Mouse (Mus musculus) ES-E14 (cell line): ENCODE measurements at regions not wholly inside any gene's neighbourhood (a gene's known extent, or its start where the extent isn't known, plus 50 kb on each side); places are given as distances from the start of the nearest gene placed in this dataset.

Experiments used
- DNase-seq: peaks from one replicate; pipeline ENCODE4 v3.0.0-alpha.2; 2013; ENCODE audit warnings: low read depth, low spot score
- H3K27ac ChIP-seq: 2 replicates; pipeline ENCODE4 v1.5.1; 2012; ENCODE audit warnings: low read depth, mild to moderate bottlenecking, low read length, moderate library complexity, mixed read lengths; ENCODE audit not compliant: poor library complexity, insufficient read depth, severe bottlenecking
- H3K36me3 ChIP-seq: 2 replicates; pipeline ENCODE4 v1.6.1; 2012; ENCODE audit warnings: mild to moderate bottlenecking, low read length, moderate library complexity, mixed read lengths; ENCODE audit not compliant: control insufficient read depth, poor library complexity, insufficient read depth, severe bottlenecking
- H3K4me1 ChIP-seq, 2 experiments: fragments of 150-350 bp in 1 of 2; sonication (generic) in 1 of 2; 2 replicates each; pipeline ENCODE4 v1.6.1; 2012; ENCODE audit warnings: low read length in 2 of 2, mild to moderate bottlenecking in 1 of 2, mixed read lengths in 1 of 2; ENCODE audit not compliant: control insufficient read depth in 2 of 2, insufficient read depth in 2 of 2, poor library complexity in 1 of 2
- H3K4me3 ChIP-seq, 2 experiments: fragments of 150-350 bp in 1 of 2; sonication (generic) in 1 of 2; 2 replicates each; pipeline ENCODE4 v1.5.1; 2012; ENCODE audit warnings: low read length in 2 of 2, low read depth in 1 of 2, mild to moderate bottlenecking in 1 of 2, mixed read lengths in 1 of 2; ENCODE audit not compliant: insufficient read depth in 1 of 2, poor library complexity in 1 of 2, severe bottlenecking in 1 of 2
- H3K9ac ChIP-seq: 2 replicates; pipeline ENCODE4 v1.6.1; 2012; ENCODE audit warnings: low read depth, mild to moderate bottlenecking, low read length, mixed read lengths; ENCODE audit not compliant: poor library complexity, insufficient read depth, severe bottlenecking
- H3K9me3 ChIP-seq: fragments of 150-350 bp; sonication (generic); 2 replicates; pipeline ENCODE4 v1.6.1; 2012; ENCODE audit warnings: low read depth, mild to moderate bottlenecking, low read length; ENCODE audit not compliant: control insufficient read depth, insufficient read depth
- CHD2 ChIP-seq: IDR thresholded peaks from 2 replicates; pipeline ENCODE4 v1.6.1; 2014; ENCODE audit warnings: mild to moderate bottlenecking, low read depth, low read length, inconsistent platforms
- HCFC1 ChIP-seq: IDR thresholded peaks from 2 replicates; pipeline ENCODE4 v1.6.1; 2012; ENCODE audit warnings: low read length, inconsistent platforms, borderline replicate concordance; ENCODE audit not compliant: insufficient read depth
- MAFK ChIP-seq: IDR thresholded peaks from 2 replicates; pipeline ENCODE4 v1.6.1; 2014; ENCODE audit warnings: mild to moderate bottlenecking, low read depth, low read length, inconsistent platforms; ENCODE audit not compliant: insufficient read depth
- ZC3H11A ChIP-seq: IDR thresholded peaks from 2 replicates; pipeline ENCODE4 v1.6.1; 2012; ENCODE audit warnings: low read depth, mild to moderate bottlenecking, inconsistent platforms, low read length, borderline replicate concordance
- ZNF384 ChIP-seq: IDR thresholded peaks from 2 replicates; pipeline ENCODE4 v1.6.1; 2012; ENCODE audit warnings: low read depth, low read length, inconsistent platforms
- in situ Hi-C, 2 experiments: fragments of 600-800 bp; cut with MboI; formaldehyde crosslinking; loops; one replicate each; pipeline ENCODE4 v1.15.1; 2025; ENCODE audit warnings: low sequenced_read_pairs in 2 of 2, inconsistent platforms in 1 of 2; ENCODE audit not compliant: unreplicated experiment in 2 of 2

DNA sequence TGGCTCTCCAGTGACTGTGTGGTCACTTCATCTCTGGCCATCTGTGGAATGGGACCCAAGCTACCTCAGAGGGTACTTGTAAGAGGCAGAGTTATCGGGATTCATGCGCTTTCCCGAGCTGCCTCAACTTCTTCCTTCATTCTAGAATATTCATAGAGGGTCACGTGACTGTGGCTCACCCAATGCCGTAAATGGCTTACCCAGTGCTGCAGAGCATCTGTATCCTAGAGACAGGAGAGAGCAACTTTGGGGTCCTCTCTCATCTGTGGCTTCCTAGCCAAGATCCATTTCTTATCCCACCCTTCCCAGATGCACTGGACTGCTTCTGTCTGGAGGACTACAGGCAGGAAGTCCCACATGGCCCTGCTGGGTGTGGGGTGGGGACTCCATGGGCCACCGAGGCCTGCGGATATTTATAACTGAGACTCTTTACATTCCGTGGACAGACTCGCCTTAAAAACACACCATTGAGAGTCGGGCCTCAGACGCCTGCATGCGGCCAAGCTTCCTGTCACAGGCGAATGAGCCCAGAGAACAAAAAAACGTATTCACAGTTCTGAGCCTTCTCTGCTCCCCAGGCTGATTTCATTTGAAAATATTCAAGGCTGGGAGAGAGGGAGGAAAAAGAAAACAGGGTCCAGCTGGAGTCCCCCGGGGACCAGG is 138.3 kb upstream of the Haao start:
- Histone ChIP-seq H3K4me3 (no peak overlapping the region), H3K27ac (no peak overlapping the region), H3K9ac (no peak overlapping the region), H3K4me1 (peaks cover 8 to 12% of the 10 kb centered on the region in 2 experiments; a peak in 2 of 4 replicates), H3K36me3 (no peaks in the 10 kb centered on the region), H3K9me3 (no peaks in the 10 kb centered on the region)
- no peak for TF ChIP-seq CHD2
- TF ChIP-seq MAFK: no peak
- TF ChIP-seq ZC3H11A: no peak
- no peak for TF ChIP-seq HCFC1
- no peak for TF ChIP-seq ZNF384
- in situ Hi-C loops: no loop called here
- no peak for DNase-seq

DNA sequence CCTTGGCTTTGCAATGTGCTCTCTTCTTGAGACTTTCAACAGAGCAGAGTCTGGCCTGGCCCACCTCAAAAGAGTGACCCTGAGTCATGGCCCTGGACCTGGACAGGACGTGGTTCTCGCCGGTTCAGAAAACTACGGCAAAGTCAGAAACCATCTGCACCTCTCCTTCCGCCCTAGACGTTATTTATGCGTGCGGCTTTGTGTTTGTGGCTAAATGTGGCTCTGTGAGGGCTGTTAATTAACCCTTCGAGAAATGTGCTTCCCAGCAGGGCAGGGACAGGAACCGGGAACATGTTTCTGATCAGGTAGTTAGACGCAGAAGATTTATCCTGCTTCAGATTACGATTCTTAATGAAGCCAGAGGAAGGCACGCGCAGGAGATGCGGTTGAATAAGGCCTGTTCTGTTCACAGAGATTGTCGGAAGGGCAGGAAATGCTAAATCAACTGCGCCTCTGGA is 137.6 kb upstream of the Haao start:
- no peak for DNase-seq
- TF ChIP-seq CHD2 (no peak), ZC3H11A (no peak), ZNF384 (no peak), MAFK (no peak), HCFC1 (no peak)
- Histone ChIP-seq H3K9ac (no peak overlapping the region), H3K9me3 (no peaks in the 10 kb centered on the region), H3K27ac (no peak overlapping the region), H3K4me3 (no peak overlapping the region), H3K36me3 (no peaks in the 10 kb centered on the region), H3K4me1 (peaks cover 6 to 7% of the 10 kb centered on the region in 2 experiments; a peak in 2 of 4 replicates)
- in situ Hi-C loops: no loop called here

DNA sequence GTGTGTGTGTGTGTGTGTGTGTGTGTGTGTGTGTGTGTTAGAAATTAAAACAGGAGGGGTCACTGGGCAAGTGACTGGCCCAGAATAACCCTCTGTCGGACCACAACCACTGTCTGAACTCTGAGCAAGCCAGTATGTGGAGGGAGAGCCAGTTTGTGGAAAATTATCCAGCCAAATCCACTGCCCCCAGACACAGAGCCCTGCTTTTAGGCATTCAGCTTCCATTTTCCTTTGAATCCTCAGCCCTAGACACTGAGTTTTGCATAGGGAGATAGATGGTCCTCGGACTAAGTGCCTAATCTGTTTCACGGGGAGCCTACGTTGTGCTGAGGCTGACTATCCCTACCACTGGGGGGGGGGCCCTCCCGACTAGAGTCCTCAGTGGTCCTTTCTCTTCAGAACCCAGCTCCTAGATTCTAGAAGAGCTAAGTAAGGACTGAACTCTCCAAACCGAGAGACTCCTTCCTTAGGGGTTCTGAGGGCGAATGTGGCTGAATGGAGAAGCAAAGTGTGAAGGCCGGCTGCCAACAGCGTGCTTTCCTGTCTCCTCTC is 136.2 kb upstream of the Haao start:
- no peaks in the 10 kb centered on the region for H3K4me1 ChIP-seq
- H3K36me3 ChIP-seq: no peaks in the 10 kb centered on the region
- no peak overlapping the region for H3K9ac ChIP-seq
- in situ Hi-C loops: no loop called here
- H3K4me3 ChIP-seq: no peak overlapping the region
- no peak for TF ChIP-seq CHD2
- no peak for TF ChIP-seq HCFC1
- TF ChIP-seq ZC3H11A: no peak
- no peak for TF ChIP-seq MAFK
- no peak for TF ChIP-seq ZNF384
- no peak overlapping the region for H3K27ac ChIP-seq
- no peaks in the 10 kb centered on the region for H3K9me3 ChIP-seq
- no peak for DNase-seq

DNA sequence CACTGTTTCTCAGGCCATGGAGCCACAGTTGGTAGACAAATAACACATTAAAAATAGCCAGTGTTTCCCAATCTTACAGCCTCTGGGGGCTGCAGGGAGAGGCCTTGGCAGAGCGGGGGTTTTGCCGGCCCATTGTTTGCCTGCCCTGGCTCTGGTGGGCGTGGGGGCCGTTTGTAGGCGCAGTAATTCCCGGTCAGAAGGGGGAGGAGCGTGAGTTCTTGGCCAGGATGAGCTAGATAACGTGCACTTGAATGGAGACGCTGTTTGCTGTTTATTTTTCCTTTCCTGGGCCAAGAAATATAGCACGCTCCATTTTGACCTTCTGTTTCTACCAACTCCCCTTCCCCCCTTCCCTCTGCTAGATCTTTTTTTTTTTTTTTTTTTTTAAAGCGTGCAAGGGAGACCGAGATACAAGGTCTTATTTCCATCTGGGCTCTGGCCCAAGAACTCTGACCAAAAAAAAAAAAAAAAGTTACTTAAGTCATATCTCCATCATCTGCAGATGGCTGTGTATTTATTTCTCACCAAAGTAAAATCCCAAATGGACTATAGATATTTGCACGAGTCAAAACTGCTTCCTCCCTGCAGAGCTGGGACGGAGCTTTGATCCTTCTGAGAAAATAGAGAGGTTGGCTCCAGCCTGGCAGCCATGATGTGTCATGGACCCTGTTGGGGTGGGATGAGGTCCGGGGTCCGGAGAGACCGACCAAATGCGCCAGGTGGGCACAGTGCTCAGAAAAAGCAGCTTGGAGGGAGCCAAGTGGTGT is 135.5 kb upstream of the Haao start:
- H3K9ac ChIP-seq: no peak overlapping the region
- in situ Hi-C loops: no loop called here
- H3K4me1 ChIP-seq: no peaks in the 10 kb centered on the region; a peak in 1 of 4 replicates
- TF ChIP-seq MAFK (no peak), ZNF384 (no peak), CHD2 (no peak), HCFC1 (no peak), ZC3H11A (no peak)
- no peaks in the 10 kb centered on the region for H3K9me3 ChIP-seq
- no peak overlapping the region for H3K4me3 ChIP-seq
- H3K27ac ChIP-seq: no peak overlapping the region
- no peaks in the 10 kb centered on the region for H3K36me3 ChIP-seq
- DNase-seq: no peak

DNA sequence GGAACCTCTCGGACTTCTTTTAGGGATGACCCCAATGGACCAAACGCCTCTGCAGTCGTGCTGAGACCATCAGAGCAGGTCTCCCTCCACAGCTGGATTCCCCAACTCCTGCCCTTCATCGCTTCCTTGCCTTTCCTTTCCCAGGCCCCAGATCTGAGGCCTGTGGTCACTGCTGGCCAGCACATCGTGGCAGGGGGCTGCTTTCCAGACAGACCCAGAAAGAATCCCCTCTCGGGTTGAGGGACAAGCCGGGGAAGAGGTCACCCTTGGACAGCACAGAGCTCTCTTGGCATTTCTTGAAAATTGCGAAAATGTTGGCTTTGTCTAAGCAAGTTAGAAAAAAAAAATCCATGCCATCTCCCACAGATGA is 134.9 kb upstream of the Haao start:
- Histone ChIP-seq H3K4me3 (no peak overlapping the region), H3K9me3 (no peaks in the 10 kb centered on the region), H3K27ac (no peak overlapping the region), H3K9ac (no peak overlapping the region), H3K36me3 (no peaks in the 10 kb centered on the region), H3K4me1 (no peaks in the 10 kb centered on the region; a peak in 1 of 4 replicates)
- in situ Hi-C loops: no loop called here
- TF ChIP-seq CHD2: no peak
- no peak for TF ChIP-seq ZC3H11A
- no peak for TF ChIP-seq ZNF384
- TF ChIP-seq MAFK: no peak
- TF ChIP-seq HCFC1: no peak
- no peak for DNase-seq
